Mouse (Mus musculus) naive thymus-derived CD4-positive, alpha-beta T cell, adult 2 months (primary cell): ENCODE results near the gene Sema3a.
"Not testable (repeated sequence)": the region's sequence is repeated elsewhere in the genome, so short reads cannot be mapped to it uniquely, and the experiment has no call there.

ENCODE experiments used
- DNase-seq: peaks from one replicate; pipeline ENCODE4 v3.0.0-alpha.2; 2011; ENCODE audit warnings: low read depth

Gene Sema3a

DNA sequence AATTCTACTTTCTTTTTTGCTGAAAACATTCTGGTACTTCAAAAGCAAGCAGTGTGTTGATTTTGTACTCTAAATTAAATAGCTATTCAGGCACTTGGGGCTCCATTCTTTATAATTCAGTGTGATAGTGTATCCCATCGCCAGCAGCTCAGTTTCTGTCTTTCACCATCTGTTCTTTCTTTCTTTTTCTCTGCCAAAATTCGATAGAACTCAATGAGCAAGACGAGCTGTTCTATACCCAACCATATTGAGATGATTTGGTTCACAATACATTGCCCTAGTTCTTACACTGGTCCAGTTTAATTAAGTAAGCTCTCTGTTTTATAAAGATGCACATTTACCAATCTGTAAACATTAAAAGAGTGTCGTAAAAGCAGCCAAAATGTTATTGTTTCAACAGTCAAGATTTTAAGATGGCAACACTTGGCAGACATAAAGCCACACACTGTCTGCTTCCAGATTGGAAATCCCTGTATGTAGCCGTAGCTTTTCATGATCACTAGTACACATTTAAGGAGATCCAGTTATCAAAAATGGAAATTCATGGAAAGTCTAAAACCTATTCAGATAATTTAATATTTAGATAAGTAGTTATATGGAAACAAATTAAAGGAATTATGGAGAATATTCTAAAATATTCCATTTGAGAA, 296.2 kb downstream of the Sema3a start:
- DNase-seq, result no peak

DNA sequence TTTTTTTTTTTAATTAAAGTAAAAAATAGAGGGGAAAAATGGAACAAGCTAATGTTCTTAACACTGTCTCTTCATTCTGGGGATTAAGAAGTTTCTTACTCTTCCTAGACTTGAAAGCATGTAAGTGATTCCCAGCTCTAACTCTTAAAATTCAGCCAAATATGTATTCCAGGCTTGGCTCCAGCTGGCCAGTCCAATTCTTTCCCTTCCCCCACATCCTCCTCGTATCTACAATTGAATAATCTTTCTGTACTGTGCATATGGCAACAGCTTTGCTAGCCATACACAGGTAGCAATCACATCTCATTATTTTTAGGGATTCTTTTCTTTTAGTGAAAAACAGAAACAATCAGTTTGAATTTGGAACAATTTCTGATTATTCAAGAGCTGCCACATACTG, 303.5 kb downstream of the Sema3a start:
- no peak for DNase-seq

DNA sequence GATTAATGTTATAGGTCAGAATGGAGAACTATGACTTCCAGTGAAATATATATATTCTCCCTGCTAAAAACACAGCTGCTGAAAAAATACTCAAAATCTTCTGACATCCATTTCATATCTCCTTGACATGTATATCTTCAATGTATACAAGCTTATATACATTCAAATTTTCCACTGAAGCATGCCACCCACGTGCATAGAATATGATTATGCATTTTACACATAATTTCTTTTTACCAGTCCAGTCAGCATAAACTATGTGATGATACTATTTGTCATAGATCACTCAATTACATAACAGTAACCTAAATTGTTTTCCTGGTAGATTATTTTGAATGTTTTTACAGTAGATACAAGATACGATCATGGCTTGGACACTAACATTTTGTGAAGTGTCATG, 306.6 kb downstream of the Sema3a start:
- no peak for DNase-seq

DNA sequence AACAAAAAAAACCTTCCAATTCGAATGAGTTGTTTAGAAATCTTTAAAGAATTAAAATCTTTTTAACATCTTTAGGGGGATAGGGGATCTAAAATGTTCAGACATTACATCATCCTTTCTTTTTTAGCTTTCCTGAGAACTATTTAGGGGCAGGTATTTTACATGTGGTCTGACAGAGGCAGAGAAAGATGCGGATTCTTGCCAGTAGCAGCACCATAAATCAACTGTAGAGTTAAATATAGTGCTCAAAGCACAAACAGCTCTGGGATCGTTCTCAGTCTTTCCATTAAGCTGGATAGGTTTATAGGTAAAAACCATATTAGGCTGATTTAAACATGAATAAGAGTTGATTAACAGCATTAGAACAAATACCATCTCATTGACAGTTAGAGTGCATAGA, 307.4 kb downstream of the Sema3a start:
- DNase-seq, result no peak

DNA sequence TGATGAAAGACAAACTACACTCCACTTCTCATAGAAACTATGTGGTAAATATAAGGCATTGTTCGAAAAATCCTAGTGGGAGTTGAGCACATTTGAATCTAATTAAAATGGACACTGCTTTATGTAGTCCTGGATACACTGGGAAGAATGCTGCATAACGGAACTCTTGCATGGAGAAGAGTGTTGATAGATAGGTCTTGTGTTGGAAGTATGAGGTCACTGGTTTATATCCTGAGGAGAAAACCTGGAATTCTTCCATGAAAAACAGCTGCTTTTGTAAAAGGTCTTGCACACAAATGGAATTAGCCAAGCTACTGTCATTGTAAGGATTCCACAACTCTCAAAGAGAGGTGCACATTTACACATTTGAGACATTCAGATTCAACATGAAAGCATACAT, 308.1 kb downstream of the Sema3a start:
- DNase-seq, result no peak

DNA sequence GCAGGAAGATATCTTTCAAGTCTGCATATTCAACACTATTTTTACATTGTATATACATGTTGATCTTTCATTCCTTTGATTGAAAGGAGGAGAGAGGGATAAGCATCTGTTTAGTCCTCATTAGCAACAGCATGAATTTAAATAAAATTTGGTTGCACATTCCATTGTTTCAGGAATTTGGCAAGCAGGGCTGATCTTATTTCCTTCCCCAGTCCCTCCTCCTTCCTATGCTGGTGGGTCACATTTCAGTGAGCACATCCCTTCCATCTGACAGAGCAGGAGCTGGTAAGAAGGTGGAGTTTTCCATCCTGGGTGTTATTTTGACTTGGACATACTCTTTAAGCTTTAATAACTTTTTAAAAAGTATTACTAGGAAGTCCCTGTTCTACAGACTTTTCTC, 315.9 kb downstream of the Sema3a start:
- no peak for DNase-seq

DNA sequence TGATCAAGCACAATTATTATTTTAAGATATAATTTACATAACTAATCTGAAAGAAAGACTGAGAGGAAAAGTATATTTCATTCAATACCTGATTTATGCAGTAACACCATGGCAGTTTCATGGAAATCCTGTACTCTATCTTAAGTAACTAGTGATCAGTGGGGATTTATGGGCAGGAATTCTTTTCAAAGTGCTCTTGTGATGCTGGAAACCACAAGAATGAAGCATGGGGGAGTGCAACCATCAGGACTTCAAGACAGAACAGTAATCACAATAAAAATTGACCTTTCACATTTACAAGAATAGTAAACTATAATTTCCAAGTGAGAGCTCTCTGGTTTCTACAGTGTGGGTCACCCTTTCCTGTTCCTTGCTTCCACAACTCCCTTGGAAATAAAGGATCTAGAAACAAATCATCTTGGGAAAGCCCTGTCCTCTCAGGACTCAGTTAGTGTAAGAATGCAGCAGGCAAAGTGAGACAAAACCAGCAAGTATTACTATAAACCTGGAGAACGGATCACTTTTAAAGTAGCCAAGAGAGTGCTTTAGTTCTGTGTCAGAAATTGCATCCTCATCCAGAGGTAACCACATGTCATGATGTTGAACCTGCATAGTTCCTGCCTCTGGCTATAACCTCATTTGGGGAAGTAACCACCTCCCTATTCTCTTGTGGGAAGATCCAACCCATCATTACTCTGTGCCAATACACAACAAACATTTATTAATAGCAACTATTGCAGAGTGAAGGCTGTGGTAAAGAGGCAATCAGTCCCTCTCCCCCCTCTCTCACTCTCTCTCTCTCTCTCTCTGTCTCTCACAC, 335.2 kb downstream of the Sema3a start:
- DNase-seq, result no peak

DNA sequence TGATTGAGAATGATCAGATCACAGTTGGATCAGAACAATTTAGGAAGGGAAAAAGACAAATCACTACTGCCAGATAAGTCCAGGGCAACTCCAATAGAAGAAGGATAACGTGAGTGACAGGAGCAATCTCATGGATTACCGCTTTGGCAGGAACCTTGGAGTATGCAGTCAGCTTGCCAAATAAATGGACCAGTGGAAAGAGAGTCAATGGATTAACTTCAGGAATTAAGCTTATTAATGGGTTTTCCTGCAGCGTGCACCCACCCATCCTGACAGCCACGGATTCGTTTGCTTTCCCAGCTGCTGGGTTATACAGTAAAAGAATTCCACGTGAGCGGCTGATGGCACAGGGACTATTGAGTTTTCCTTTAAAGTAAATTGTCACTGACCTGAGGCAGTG, 343.6 kb downstream of the Sema3a start:
- DNase-seq, result no peak

DNA sequence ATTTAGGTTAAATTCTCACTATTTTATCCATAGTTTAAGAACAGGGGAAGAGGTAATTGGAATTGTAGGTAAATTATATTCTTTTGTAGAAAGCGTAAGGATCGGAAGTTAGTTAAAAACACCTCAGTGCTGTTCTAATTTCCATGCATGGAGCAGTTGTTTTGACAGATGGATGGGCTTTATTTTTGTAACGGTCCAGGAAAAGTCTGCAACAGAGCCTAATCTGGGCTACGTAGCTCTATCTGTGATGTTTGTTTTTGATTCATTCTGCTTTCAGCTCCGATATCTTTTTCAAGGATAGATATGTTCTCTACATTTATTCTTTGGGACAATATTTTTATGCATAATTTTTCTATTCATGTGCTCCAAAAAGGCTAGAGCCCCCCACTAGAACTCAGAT, 344.2 kb downstream of the Sema3a start:
- DNase-seq, result no peak

DNA sequence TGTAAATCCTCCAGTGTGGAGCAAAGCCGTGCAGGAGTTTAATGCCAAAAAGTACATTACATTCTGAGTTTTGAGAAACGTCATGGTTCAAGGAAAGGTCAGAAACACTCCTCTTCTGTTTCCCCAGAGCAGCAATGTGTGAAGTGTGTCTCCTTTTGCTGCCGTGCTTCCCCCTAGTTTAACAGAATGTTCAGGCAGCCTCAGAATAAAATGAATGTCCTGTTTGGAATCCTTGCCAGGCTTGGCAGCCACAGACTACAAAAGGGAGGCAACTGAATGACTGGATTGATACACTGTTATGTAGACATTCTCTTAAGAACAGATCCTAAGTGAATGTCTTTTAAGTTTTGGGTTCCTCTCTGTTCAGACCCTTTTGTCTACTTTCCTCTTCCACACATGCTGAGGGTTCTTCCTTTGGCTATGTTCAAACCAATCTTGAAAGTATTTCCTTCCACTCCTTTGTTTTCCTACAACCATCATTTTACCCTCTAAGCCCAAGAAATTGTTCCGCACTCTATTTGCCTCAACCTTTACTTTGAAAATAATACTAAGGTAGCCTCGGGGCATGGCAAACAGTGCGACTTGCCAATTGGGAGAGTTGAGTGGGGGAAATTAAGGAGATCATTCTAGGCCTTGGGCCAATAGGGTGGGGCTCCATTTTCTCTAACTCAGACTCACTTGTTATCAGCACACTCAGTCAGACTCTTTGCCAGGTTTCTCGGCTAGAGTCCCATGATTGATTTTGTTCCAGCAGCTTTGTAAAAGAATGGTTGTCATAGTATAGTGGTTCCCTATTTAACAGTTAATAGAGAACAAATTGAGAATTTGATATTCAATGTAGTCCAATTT, 345.1 kb downstream of the Sema3a start:
- DNase-seq, result no peak

DNA sequence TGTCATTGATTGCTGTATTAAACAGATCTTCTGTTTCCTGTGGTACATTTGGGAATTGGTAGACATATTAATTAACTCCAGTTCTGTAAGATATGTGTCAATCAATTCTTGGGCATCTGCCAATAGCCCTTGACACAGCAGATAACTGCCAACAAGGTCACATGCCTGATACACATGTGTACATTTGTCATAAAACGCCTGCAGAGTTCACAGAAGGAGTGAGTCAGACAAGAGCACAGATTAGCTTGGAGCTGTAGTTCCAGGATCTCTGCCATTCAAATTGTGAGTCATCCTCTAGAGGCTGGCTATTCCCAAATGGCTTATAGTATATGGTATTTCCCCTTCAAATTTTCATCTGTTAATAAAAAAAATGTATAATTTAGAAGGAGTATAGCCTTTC, 352.4 kb downstream of the Sema3a start:
- DNase-seq, result no peak

DNA sequence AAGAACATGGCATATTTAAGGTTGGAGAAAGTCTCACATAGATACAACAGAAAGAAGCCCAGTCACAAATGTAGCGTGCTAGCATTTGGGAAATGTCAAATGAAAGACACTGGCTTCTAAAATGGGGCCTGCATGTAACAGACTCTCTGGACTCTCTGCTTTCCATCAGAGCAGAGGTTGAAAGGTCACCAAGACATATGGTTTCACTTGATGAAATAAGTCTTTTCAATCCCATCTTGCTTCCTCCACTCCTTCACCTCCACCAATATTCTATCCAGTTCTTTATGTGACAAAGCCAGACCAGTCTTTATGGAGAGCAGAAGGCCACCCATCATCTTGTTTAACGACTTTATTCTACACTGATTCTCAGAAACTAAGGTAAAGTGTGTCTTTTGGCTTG, 363.5 kb downstream of the Sema3a start:
- no peak for DNase-seq

DNA sequence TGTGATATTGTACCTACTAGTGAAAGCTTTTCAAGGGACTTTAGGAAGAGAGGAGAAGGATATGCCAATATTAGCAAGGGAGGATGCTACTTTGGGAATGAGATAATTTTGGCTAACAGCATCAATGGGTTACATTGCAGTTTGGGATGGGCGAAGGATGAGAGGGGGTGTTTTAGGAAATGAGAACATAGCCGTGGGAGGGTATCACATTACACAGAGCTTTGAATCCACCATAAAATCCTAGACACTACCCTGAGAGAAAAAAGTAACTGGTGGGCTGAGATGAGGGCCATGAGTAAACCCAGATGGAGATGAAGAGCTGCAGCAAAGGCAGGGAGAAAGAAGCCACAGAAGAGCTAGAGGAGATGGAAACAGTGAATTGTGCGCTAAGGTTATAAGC, 370.8 kb downstream of the Sema3a start:
- DNase-seq, result not testable (repeated sequence)

DNA sequence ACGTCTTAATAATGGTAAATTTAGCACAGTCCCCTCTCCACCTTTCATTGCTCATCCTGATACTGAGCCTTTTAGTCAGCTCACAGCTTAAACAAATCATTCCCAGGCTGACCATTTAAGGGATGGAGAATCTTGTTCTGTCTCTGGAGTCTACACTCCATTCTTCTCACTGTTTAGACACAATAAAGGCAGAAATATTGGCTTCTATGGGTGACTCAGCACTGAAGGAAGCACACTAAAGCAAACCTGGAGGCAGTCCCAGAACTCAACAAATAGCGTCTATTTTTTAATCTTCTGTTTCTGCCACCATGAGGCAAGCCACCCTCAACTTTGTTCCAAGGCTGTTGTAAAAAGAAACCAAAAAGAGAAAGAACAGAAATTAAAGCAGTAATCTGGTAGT, 374.6 kb downstream of the Sema3a start:
- no peak for DNase-seq

DNA sequence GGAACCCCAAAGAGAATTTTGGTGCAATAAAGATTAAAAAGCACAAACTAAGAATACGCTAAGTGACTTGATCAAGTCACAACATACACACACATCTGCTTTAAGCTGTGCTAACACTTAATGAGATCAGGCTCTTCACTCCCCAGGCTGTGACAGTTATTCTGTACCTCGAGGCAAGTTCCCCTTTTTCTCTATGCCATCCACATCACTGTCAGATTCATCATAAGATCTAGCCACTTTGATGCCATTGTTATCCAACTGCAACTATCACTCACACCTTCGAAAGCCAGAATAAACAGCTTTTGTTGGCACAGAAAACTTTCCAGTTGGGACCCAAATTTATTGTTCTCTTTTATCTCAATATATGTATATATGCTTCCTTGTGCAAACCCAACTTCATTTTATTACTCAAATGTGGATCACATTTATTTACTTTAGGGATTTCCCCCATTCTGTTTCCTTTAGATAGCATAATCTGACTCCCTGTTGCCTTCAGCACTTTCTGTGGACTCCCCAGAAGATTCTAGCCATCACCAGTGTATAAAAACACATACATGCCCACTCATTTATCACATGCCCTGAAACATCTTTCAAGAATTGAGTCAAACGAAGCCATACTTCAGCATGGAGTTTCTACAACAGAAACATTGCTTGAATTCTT, 380.8 kb downstream of the Sema3a start:
- DNase-seq, result no peak

DNA sequence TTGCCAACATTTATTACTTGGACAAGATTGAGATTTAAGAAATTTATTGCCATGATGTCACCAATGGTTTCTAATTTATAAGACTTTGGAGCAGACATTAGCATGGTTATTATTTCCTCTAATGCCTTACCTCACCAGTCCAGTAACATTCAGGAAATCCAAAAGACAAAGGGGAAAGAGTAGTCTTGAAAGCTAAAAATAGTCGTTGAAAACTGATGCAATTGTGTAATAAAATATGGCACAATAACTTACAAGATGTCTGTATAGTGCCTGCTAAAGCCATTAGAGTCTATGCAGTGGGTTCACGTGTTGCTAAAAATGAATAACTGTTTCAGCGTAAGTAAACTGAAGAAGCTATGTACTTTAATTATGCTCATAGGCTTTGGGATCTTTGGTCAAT, 383.9 kb downstream of the Sema3a start:
- DNase-seq, result no peak

DNA sequence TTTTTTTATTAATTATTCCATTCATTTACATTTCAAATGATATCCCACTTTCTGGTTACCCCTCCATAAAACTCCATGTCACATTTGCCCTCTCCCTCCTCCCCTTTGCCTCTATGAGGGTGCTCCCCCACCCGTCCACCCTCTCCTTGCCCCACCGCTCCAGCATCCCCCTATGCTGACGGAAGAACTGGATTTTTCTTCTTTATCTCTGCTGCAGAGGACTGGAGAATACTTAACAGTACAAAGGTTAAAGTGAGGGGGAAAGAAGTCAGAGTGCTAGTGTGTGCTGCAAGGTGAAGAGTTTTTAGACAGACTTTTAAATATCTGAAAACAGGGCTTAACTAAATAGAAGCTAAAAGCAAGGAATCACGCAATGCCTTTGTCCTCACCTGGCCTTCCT, 391.8 kb downstream of the Sema3a start:
- DNase-seq, result no peak

DNA sequence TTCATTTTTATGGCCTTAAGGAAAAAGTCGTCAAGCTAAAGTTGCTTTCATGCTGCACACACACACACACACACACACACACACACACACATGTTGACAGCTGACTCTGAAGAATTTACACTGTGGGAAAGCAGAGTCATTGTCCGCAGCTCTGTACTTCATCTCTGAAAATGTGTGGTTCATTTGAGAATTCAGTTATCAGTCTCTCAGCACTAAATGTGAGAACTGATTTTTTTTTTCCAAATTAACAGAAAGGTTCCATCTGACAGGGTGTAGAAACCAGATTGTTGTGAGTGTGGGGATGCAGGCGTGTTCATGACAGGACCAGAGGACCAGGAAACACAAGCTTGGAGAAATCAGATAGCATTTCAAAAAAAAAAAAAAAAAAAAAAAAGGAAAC, 400.4 kb downstream of the Sema3a start:
- no peak for DNase-seq

DNA sequence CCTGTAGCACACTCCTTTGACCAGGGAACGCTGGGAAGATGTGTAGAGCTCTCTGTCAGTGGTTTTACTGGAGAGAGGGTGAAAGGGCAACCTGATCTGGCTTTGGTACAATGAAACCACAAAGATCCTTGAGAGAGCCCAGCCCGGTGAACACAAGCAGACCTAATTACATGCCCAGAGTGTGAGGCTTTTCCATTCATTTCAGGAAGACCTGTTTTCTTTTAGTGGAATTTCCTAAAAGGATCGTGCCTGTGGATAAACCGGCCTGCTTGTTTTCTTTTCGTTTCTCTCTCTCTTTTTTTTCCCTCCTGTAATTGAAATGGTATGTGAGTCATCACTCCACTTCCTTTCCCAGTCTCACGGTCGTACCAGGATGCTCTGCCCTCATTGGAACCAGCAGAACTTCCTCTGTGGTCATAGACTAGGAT, 401.8 kb downstream of the Sema3a start:
- no peak for DNase-seq

DNA sequence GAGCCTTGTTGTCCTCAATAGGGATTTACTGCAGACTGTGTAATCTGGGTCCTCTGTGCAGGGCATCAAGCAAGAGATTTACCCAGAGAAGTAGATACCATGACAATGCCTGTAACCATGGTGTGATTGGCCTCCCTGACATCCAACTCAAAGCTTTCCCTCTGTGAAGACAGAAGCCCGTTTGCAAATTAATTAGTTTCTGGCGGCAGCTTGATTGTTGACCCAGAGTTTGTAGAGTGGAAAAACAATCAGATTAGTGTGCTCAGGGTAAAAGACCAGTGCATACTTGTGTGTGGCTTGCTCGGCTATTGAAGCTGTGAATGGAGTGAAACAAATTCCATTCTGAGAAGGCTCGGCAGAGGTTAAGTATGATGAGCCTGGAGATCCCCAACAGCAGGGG, 404.0 kb downstream of the Sema3a start:
- no peak for DNase-seq

DNA sequence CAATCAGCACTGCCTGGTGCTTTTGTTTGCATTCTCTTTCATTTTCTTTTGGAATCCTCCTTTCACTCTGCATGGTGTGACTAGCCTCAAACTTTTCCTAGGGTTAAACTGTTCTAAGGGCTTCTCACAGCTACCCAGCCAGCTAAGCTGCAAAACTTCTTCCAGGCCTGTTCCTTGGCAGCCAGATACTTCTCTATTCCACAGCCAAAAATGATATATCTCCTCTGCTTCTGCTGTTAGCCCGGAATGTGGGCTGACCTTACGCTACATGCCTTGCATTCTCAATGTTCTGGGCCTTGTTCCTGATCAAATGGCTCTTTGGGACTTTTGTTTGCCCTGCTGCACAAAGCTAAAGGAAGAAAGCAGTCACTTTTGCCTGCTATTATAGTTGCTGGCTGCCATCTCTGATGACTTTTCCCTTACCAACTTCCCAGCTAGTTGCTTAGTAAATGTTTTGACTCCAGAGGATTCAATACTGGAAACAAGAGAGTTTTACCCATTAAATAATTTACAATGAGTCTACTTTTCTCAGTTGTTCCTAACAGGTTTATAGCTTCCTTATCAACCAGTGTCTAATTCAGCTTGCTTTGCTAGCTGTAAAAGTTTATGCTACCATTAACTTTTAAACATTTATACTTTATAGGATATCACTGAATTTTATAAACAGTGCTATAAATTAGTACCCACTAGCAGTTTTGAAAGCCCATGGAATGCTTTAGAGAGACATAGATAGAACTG, 422.4 kb downstream of the Sema3a start:
- DNase-seq, result no peak

DNA sequence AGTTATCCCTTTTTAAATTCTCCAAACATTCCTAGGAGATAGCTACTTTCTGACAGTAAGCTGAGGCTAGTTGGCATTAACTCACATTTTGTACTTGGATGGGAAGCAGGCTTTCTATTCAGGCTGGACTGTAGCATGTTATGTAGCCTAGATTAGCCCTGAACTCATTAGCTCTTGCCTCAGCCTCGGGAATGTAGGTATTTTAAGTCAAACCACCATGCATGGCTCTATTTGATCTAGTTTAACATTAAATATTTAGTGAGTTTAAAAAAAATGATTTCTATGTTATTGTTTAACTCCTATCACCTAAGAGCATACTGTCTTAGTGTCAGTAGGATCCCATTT, 423.0 kb downstream of the Sema3a start:
- no peak for DNase-seq
